Mouse (Mus musculus): ENCODE results near the gene Rhox6. TPM values are rescaled to one million over a fixed set of nuclear protein-coding genes. Genes with fewer than 3 reads are reported as not detected.

Rhox6 gene
- polyA plus RNA-seq, 1 experiment = not detected

DNA sequence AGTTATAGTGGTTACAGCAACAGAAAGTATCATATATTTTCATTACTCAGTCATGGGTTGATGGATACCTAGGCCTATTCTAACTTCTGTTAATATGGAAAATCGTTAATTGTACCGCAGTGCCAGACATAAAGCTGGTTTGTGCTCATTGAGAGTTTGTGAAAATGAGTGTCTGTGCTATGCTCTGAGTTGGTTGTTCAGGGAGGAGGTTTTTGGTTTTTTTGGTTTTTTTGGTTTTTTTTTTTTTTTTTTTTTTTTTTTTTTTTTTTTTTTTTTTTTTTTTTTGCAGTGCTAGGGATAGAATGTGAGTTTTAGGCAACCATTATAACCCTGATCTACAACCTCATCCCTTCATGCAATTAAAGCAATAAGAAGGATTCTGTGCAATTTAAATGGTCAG lies 44.9 kb downstream of the Rhox6 start:
- H3K36me3 ChIP-seq (ENCODE audit: control insufficient read depth, insufficient read depth) = no peaks in the 10 kb centered on the region
- H3K4me3 ChIP-seq (ENCODE audit: insufficient read depth, poor library complexity, severe bottlenecking) = no peak overlapping the region
- no peaks in the 10 kb centered on the region for H3K79me3 ChIP-seq (ENCODE audit: low read depth)
- no peak overlapping the region for H3ac ChIP-seq (ENCODE audit: control insufficient read depth, insufficient read length, low read depth)
- no peak for TF ChIP-seq MYOG (IDR thresholded peaks at IDR 0.05; ENCODE audit: control insufficient read depth, extremely low read depth, insufficient read length)
- no peaks in the 10 kb centered on the region for H3K79me2 ChIP-seq (ENCODE audit: control insufficient read depth, insufficient read depth)
- H3K27me3 ChIP-seq (ENCODE audit: control insufficient read depth, insufficient read depth, insufficient read length) = no peaks in the 10 kb centered on the region

DNA sequence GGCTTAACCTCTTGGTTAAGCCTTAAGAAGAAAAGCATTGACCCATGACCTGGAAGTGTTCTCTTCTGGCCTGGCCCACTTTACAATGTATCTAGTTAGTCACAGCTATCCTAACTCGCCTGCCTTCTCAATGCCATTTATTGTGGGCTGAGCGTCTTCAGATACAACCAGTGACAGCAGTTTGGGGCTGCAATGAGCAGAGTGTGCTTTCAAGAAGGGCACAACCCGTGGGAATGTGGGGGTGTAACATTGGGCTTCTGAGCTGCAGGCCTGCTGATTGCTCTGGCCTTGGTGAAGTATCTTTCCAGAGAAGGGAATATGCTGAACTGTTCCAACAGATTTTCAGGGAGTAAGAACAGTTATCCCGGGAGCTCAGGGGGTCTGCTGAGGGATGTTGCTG lies 52.1 kb downstream of the Rhox6 start, which contains the start of gene Rhox8:
Gene Rhox8, minus strand, starts transcription at position 101 of the 400 bp plus-strand sequence.
- no peaks in the 10 kb centered on the region for H3K27me3 ChIP-seq (ENCODE audit: control insufficient read depth, insufficient read depth, insufficient read length)
- H3K79me2 ChIP-seq (ENCODE audit: control insufficient read depth, insufficient read depth) = no peaks in the 10 kb centered on the region
- no peaks in the 10 kb centered on the region for H3K79me3 ChIP-seq (ENCODE audit: low read depth)
- no peak within 1 kb of the TSS for H3K4me3 ChIP-seq (ENCODE audit: insufficient read depth, poor library complexity, severe bottlenecking)
- no peak within 1 kb of the TSS for H3ac ChIP-seq (ENCODE audit: control insufficient read depth, insufficient read length, low read depth)
- no peak for TF ChIP-seq FOSL1 (IDR thresholded peaks at IDR 0.05; ENCODE audit: insufficient read depth, low read length, poor library complexity, severe bottlenecking)
- TF ChIP-seq MAX (IDR thresholded peaks at IDR 0.05) = no peak
- TF ChIP-seq CTCF (IDR thresholded peaks at IDR 0.05; ENCODE audit: control insufficient read depth, insufficient read depth, insufficient read length) = no peak
- TF ChIP-seq CEBPB (IDR thresholded peaks at IDR 0.05; ENCODE audit: low read depth) = no peak
- TF ChIP-seq MYOD1 (IDR thresholded peaks at IDR 0.05; ENCODE audit: control insufficient read depth, insufficient read length, low read depth) = no peak
- no peak for TF ChIP-seq MYOG (IDR thresholded peaks at IDR 0.05; ENCODE audit: control insufficient read depth, extremely low read depth, insufficient read length)
- TF ChIP-seq USF1 (IDR thresholded peaks at IDR 0.05; ENCODE audit: low read depth) = no peak
- no peaks in the 10 kb centered on the region for H3K36me3 ChIP-seq (ENCODE audit: control insufficient read depth, insufficient read depth)

Other genes with a start within 250 kb of the Rhox6 start
- gene Rhox3f, start 245.9 kb upstream of the Rhox6 start, polyA plus RNA-seq (2012; fragmentation: generic; extraction: Trizol) = not detected
- gene Rhox4f, start 219.2 kb upstream of the Rhox6 start, polyA plus RNA-seq (2012; fragmentation: generic; extraction: Trizol) = not detected
- not detected for gene Rhox3g, start 198.3 kb upstream of the Rhox6 start, polyA plus RNA-seq (2012; fragmentation: generic; extraction: Trizol)
- not detected for gene Rhox2g, start 183.4 kb upstream of the Rhox6 start, polyA plus RNA-seq (2012; fragmentation: generic; extraction: Trizol)
- gene Rhox4g, start 175.6 kb upstream of the Rhox6 start, polyA plus RNA-seq (2012; fragmentation: generic; extraction: Trizol) = not detected
- gene Rhox3h, start 158.1 kb upstream of the Rhox6 start, polyA plus RNA-seq (2012; fragmentation: generic; extraction: Trizol) = not detected
- 0.06 TPM for gene Rhox2h, start 153.6 kb upstream of the Rhox6 start, polyA plus RNA-seq (2012; fragmentation: generic; extraction: Trizol)
- gene Rhox5, start 22.1 kb upstream of the Rhox6 start, polyA plus RNA-seq (2012; fragmentation: generic; extraction: Trizol) = 2.4 TPM
- not detected for gene Rhox7a, start 4.8 kb downstream of the Rhox6 start, polyA plus RNA-seq (2012; fragmentation: generic; extraction: Trizol)
- not detected for gene Rhox8, start 52.0 kb downstream of the Rhox6 start, polyA plus RNA-seq (2012; fragmentation: generic; extraction: Trizol)
- not detected for gene Rhox7b, start 70.3 kb downstream of the Rhox6 start, polyA plus RNA-seq (2012; fragmentation: generic; extraction: Trizol)
- gene Rhox9, start 74.9 kb downstream of the Rhox6 start, polyA plus RNA-seq (2012; fragmentation: generic; extraction: Trizol) = not detected
- gene Btg1-ps1, start 191.9 kb downstream of the Rhox6 start, polyA plus RNA-seq (2012; fragmentation: generic; extraction: Trizol) = not detected
- not detected for gene Btg1-ps2, start 216.2 kb downstream of the Rhox6 start, polyA plus RNA-seq (2012; fragmentation: generic; extraction: Trizol)
- gene Rhox10, start 239.6 kb downstream of the Rhox6 start, polyA plus RNA-seq (2012; fragmentation: generic; extraction: Trizol) = not detected